Mouse (Mus musculus) forebrain, embryonic 16.5 days (tissue): ENCODE measurements around the gene Nedd9. TPM values are rescaled to one million over a fixed set of nuclear protein-coding genes. Genes with fewer than 3 reads are reported as not detected.

Experiments used
- ATAC-seq: fragments of 200-750 bp; cut with Nextera tagmentation; 2 replicates; pipeline ENCODE4 v1.8.0; 2017; ENCODE audit warnings: mild to moderate bottlenecking, moderate library complexity
- H3K27ac ChIP-seq: fragments of 300-500 bp; sonication (generic); 2 replicates; pipeline ENCODE4 v1.5.1; 2014; ENCODE audit warnings: low read length, control low read depth
- H3K27me3 ChIP-seq: fragments of 300-500 bp; sonication (generic); replicated peaks from 2 replicates; pipeline ENCODE4 v1.6.1; 2014; ENCODE audit warnings: low read length; ENCODE audit not compliant: control insufficient read depth, insufficient read depth
- H3K36me3 ChIP-seq: fragments of 300-500 bp; sonication (generic); 2 replicates; pipeline ENCODE4 v1.6.1; 2014; ENCODE audit not compliant: control insufficient read depth, insufficient read depth
- H3K4me1 ChIP-seq: fragments of 300-500 bp; sonication (generic); replicated peaks from 2 replicates; pipeline ENCODE4 v1.6.1; 2014; ENCODE audit warnings: low read length; ENCODE audit not compliant: control insufficient read depth, insufficient read depth
- H3K4me2 ChIP-seq: fragments of 300-500 bp; sonication (generic); 2 replicates; pipeline ENCODE4 v1.6.1; 2014; ENCODE audit warnings: mild to moderate bottlenecking, low read length, control low read depth
- H3K4me3 ChIP-seq: fragments of 300-500 bp; sonication (generic); replicated peaks from 2 replicates; pipeline ENCODE4 v1.5.1; 2014; ENCODE audit warnings: mild to moderate bottlenecking, low read length, control low read depth
- H3K9ac ChIP-seq: fragments of 300-500 bp; sonication (generic); replicated peaks from 2 replicates; pipeline ENCODE4 v1.6.1; 2014; ENCODE audit warnings: low read depth, low read length, control low read depth
- H3K9me3 ChIP-seq: fragments of 300-500 bp; sonication (generic); 2 replicates; pipeline ENCODE4 v1.6.1; 2016; ENCODE audit warnings: low read length; ENCODE audit not compliant: control insufficient read depth
- whole genome bisulfite sequencing: fragments of 180-500 bp; shearing (Covaris S2); extraction: QIAGEN DNeasy Blood & Tissue Kit; methylation state at CpG from one replicate; pipeline ENCODE4 v1.1.7; 2014; 5-methylcytosine and 5-hydroxymethylcytosine counted together
- polyA plus RNA-seq: library from polyadenylated mRNA; unstranded; fragments of >200 nt; fragmentation: Nextera tagmentation; extraction: Ambion mirVana; gene quantifications from 2 replicates; pipeline ENCODE4 v1.2.1, GENCODE M21; 2015

Nedd9 gene
- polyA plus RNA-seq, 1 experiment from 2014 or later: 23.0 TPM

GRCm38 (mm10) chr13:41466191-41466590, 21.0 kb downstream of the Nedd9 start:
- Histone ChIP-seq H3K27ac (no peak overlapping the region), H3K9me3 (no peaks in the 10 kb centered on the region), H3K27me3 (no peaks in the 10 kb centered on the region), H3K4me3 (no peak overlapping the region), H3K4me2 (no peak overlapping the region), H3K4me1 (no peaks in the 10 kb centered on the region), H3K9ac (no peak overlapping the region), H3K36me3 (no peaks in the 10 kb centered on the region)
- ATAC-seq: no peak
- 92% methylated on average over 1 of the region's 1 CpGs for WGBS

- H3K4me3 ChIP-seq: no peak overlapping the region
- H3K36me3 ChIP-seq: no peaks in the 10 kb centered on the region
- no peaks in the 10 kb centered on the region for H3K27me3 ChIP-seq
- no peak for ATAC-seq
- peaks cover 3% of the 10 kb centered on the region; the same call in 1 of the 2 replicates for H3K4me1 ChIP-seq
- 68% methylated on average over 3 of the region's 3 CpGs for WGBS
- H3K27ac ChIP-seq: no peak overlapping the region
- no peak overlapping the region for H3K4me2 ChIP-seq
- no peaks in the 10 kb centered on the region for H3K9me3 ChIP-seq
- no peak overlapping the region for H3K9ac ChIP-seq
These were observed 25.7 kb downstream of the Nedd9 start for GRCm38 (mm10) chr13:41461418-41461817.

- Histone ChIP-seq H3K27me3 (no peaks in the 10 kb centered on the region), H3K9me3 (no peaks in the 10 kb centered on the region), H3K36me3 (no peaks in the 10 kb centered on the region), H3K4me2 (no peak overlapping the region), H3K4me1 (peaks cover 3% of the 10 kb centered on the region; the same call in 1 of the 2 replicates), H3K27ac (no peak overlapping the region), H3K9ac (no peak overlapping the region), H3K4me3 (no peak overlapping the region)
- WGBS: 91% methylated on average over 3 of the region's 3 CpGs
- ATAC-seq: no peak
These were observed 27.4 kb downstream of the Nedd9 start for GRCm38 (mm10) chr13:41459683-41460286.

- Histone ChIP-seq H3K9ac (no peak overlapping the region), H3K36me3 (no peaks in the 10 kb centered on the region), H3K4me2 (no peak overlapping the region), H3K27me3 (no peaks in the 10 kb centered on the region), H3K4me3 (no peak overlapping the region), H3K27ac (no peak overlapping the region), H3K9me3 (no peaks in the 10 kb centered on the region), H3K4me1 (peaks cover 3% of the 10 kb centered on the region; the same call in 1 of the 2 replicates)
- no peak for ATAC-seq
- 41% methylated on average over 2 of the region's 2 CpGs for WGBS
These were observed 28.5 kb downstream of the Nedd9 start for GRCm38 (mm10) chr13:41458709-41459108.

GRCm38 (mm10) chr13:41457798-41458390, 29.3 kb downstream of the Nedd9 start:
- H3K4me2 ChIP-seq: no peak overlapping the region
- no peaks in the 10 kb centered on the region for H3K9me3 ChIP-seq
- no peak overlapping the region for H3K27ac ChIP-seq
- H3K36me3 ChIP-seq: no peaks in the 10 kb centered on the region
- no peaks in the 10 kb centered on the region for H3K27me3 ChIP-seq
- no peak for ATAC-seq
- no peak overlapping the region for H3K9ac ChIP-seq
- H3K4me3 ChIP-seq: no peak overlapping the region
- 85% methylated on average over 10 of the region's 10 CpGs for WGBS
- peaks cover 3% of the 10 kb centered on the region; the same call in 1 of the 2 replicates for H3K4me1 ChIP-seq

GRCm38 (mm10) chr13:41457030-41457797, 29.9 kb downstream of the Nedd9 start:
- ATAC-seq: no peak
- H3K4me1 ChIP-seq: peaks cover 3% of the 10 kb centered on the region; the same call in 1 of the 2 replicates
- no peak overlapping the region for H3K4me2 ChIP-seq
- no peaks in the 10 kb centered on the region for H3K9me3 ChIP-seq
- no peaks in the 10 kb centered on the region for H3K36me3 ChIP-seq
- H3K4me3 ChIP-seq: no peak overlapping the region
- H3K9ac ChIP-seq: no peak overlapping the region
- H3K27ac ChIP-seq: no peak overlapping the region
- 73% methylated on average over 7 of the region's 7 CpGs for WGBS
- no peaks in the 10 kb centered on the region for H3K27me3 ChIP-seq

- Histone ChIP-seq H3K4me2 (no peak overlapping the region), H3K4me1 (peaks cover 3% of the 10 kb centered on the region; the same call in 1 of the 2 replicates), H3K4me3 (no peak overlapping the region), H3K9me3 (no peaks in the 10 kb centered on the region), H3K27me3 (no peaks in the 10 kb centered on the region), H3K27ac (no peak overlapping the region), H3K9ac (no peak overlapping the region), H3K36me3 (no peaks in the 10 kb centered on the region)
- ATAC-seq: no peak
- 68% methylated on average over 14 of the region's 14 CpGs for WGBS
These were observed 30.7 kb downstream of the Nedd9 start for GRCm38 (mm10) chr13:41456292-41457029.

- 84% methylated on average over 15 of the region's 15 CpGs for WGBS
- no peak overlapping the region for H3K27ac ChIP-seq
- ATAC-seq: no peak
- H3K4me2 ChIP-seq: no peak overlapping the region
- H3K9ac ChIP-seq: no peak overlapping the region
- H3K27me3 ChIP-seq: no peaks in the 10 kb centered on the region
- H3K36me3 ChIP-seq: no peaks in the 10 kb centered on the region
- H3K9me3 ChIP-seq: no peaks in the 10 kb centered on the region
- H3K4me3 ChIP-seq: no peak overlapping the region
- peaks cover 3% of the 10 kb centered on the region; the same call in 1 of the 2 replicates for H3K4me1 ChIP-seq
These were observed 33.7 kb downstream of the Nedd9 start for GRCm38 (mm10) chr13:41453227-41454193.
